Mouse (Mus musculus): ENCODE measurements around the gene Pou6f1. TPM values are rescaled to one million over a fixed set of nuclear protein-coding genes. Genes with fewer than 3 reads are reported as not detected.
A peak's percentile ranks its signal among the peaks of the same experiment; 100 is the strongest.
"Not testable (repeated sequence)": the region's sequence is repeated elsewhere in the genome, so short reads cannot be mapped to it uniquely, and the experiment has no call there.

Gene Pou6f1
- total RNA-seq, 2 experiments from 2014 or later = 11.1 to 14.2 TPM

DNA sequence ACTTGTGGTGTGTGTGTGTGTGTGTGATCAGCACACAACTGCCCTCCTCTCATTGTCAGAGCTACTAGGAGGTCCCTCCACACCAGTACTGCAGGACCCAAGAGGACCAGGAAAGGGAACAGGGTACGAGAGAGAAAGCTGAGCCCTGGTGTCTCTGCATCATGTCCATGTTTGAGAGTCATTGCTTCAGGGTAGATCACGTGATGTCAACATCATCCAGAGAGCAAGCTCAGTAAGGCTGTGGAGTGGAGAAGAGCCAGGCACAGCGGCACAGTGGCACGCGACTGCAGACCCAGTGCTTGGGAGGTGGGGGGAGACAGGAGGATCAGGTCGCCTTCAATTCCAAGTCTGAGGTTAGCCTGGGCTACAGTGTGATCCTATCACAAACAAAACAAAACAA, 23.4 kb downstream of the Pou6f1 start:
- no peak for DNase-seq

DNA sequence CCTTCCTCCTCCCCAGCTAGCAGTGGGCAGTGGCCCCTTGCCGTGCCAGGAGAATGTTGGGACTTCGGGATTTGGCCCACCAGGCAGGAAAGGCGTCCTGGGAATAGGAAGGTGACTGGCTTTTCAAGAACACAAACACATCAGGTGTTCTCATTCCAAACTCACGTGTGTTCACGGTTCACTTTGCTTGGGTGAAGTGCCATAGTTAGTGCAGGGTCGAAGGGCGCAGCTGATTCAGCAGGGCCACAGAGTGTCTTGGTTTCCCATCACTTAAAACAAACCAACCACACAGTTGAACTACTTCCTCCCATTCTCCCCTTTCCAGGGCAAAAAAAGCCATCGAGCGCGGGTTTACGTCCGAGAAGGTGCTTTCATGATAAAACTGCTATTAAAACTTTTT, 24.4 kb downstream of the Pou6f1 start:
- DNase-seq = no peak

DNA sequence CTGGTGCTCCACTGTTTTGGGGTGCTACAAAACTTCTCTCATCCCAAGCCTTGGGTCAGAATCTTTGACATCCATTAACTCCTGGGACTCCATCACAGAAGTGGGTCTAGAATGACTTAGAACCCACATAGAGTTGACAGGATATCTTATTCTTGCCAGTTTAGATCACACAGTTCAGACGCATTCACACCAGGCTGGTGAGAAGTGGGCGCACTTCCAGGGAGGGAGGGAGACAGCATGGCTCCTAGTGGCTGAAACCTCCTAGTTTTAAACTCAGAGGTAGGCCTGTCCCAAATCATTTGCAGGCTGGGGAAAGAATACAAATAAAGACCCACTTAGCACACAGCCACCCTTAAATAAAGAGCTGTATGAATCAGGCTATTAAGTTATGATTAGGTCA, 25.4 kb downstream of the Pou6f1 start:
- DNase-seq = peak in 1 of 2 experiments; percentile 20

- peak in 1 of 2 experiments; percentile 13 for DNase-seq
Measured at GRCm38 (mm10) chr15:100573946-100574345, 25.8 kb downstream of the Pou6f1 start.

GRCm38 (mm10) chr15:100569239-100569638, 30.5 kb downstream of the Pou6f1 start:
- no peak for DNase-seq

DNA sequence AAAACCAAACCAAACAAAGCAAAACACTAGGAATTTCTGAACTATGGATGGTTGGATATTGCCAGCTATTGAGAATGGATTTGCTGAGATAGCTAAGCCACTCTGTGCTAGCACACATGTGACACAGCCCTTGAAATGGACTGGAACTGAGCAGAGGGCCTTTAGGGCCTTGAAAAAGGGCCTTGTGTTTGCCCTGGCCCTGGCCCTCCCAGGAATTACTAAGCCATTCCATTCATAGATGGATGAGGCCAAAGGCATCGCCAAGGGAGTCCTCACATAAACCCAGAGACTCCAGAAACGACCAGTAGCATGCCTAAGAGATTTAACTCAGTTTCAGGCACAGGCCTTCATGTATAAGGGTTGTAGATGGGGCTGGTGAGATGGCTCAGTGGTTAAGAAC, 33.3 kb downstream of the Pou6f1 start:
- no peak for DNase-seq

DNA sequence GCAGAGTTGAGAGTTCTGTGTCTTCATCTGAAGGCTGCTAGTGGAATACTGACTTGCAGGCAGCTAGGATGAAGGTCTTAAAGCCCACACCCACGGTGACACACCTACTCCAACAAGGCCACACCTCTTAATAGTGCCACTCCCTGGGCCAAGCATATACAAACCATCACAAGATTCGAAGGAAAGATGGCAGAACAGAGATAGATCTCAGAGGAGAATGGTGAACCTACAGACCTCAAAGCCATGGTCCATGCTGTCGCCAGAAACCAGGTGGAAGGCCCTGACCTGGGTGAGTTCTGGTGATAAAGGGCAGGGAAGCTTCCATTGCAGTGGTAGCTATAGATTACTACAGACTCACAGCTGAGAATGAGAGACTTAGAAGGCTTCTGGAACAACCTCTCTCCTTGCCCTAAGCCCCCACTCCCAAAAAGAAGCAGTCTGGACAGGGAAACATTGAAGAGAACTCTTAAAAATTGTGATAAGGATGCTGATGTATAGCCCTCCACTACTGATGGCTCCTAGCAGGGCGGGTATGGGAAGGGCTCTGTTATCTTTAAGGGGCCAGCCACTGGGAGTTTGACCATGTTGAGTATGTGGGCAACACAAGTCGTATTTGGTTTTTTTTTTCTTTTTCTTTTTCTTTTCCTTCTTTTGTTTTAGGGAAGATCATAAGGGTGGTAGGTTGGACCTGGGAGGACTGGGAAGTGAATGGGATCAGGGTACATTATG, 41.9 kb downstream of the Pou6f1 start:
- no peak for DNase-seq

- no peak for DNase-seq
Measured at GRCm38 (mm10) chr15:100556378-100556777, 43.4 kb downstream of the Pou6f1 start.

DNA sequence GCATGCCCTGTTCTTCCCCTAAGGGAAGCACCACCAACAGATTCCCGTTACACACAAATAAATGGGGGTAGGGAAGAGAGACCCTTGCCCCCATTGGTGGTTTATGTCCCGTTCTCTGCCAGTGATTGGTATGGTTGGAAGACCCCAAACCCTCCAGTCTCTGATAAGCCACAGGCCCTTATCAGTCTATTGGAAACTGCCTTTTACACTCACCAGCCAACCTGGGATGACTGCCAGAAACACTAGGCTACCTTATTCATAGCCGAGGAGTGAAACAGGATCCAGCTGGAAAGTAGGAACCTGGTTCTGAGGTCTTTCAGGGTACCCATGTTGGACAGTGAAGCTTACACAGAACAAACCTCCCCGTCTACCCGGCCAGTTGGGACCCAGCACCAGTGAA, 43.8 kb downstream of the Pou6f1 start:
- peak; percentile 40 to 60 for DNase-seq

- peak; percentile 99 for DNase-seq
Measured at GRCm38 (mm10) chr15:100551326-100552307, 48.2 kb downstream of the Pou6f1 start, which contains the start of gene Tfcp2. Tfcp2 (minus strand) TSS chr15:100552008.

DNA sequence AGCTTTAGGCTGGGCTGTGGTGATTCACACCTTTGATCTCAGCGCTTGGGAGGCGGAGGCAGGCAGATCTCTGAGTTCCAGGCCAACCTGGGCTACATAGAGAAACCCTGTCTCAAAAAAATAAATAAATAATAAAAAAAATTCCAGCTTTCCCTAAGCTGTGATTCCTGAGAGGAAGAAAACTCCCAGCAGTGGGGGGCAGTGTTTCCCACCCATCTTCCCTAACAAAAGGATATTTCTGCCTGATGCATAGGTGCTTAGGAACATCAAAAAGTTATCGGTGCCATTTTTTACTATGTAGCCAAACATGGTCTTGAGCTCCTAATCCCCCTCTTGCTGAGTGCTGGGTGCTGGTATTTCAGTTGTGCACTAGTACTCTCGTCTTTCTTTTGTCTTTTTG, 49.5 kb downstream of the Pou6f1 start:
- no peak for DNase-seq

GRCm38 (mm10) chr15:100543651-100544030, 56.1 kb downstream of the Pou6f1 start:
- DNase-seq = not testable (repeated sequence)

- DNase-seq = not testable (repeated sequence)
Measured at GRCm38 (mm10) chr15:100542876-100543650, 56.7 kb downstream of the Pou6f1 start.

DNA sequence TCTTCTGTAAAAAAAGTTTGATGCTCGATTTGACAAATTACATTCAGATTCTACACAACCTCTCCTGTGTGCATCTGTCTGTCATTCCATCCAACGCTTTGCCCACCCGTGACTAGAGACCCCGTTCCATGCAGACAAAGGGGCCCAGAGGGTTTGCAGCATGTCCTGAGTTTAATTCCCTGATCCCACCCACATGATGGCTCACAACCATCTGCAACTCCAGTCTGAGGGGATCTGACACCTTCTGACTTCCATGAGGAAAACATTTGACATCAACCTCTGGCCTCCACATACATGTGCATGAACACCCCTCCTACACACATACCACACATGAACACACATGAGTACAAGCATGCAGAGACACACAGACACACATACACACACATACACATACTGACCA, 58.4 kb downstream of the Pou6f1 start:
- DNase-seq = no peak

DNA sequence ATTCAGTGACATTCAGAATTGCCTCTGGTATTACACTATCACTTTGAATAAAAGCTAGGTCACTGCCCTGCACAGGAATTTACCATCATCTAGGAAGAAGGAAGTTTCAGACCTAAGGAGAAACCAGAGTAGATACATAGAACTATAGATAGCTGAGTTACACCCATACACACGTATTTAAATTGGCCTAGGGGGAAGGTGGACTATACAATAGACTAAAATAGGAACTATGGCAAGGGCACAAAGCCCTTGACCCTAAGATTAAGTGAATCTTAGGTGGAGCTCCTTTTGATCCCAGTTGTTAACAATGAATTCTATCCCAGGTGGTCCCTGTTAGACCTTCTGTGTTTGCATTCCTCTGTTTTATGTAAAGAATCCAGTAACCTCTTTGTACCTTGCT, 58.8 kb downstream of the Pou6f1 start:
- not testable (repeated sequence) for DNase-seq

DNA sequence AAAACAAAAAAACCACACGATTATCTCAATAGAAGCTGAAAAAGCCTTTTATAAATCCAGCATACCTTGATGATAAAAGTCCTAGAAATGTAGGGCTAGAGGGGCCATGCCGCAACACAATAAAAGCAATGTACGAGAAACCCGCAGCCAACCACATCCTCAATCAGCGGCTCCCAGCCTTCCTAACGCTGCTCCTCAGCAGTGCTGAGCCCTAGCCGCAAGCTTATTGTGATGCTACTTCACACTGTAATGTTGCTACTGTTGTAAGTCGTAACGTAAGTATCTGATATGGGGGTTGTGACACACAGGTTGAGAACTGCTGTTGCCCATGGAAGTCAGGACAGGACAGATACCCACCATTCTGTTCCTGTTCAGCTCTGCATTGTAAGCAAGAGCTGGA, 60.4 kb downstream of the Pou6f1 start:
- DNase-seq = no peak

GRCm38 (mm10) chr15:100537913-100538312, 61.9 kb downstream of the Pou6f1 start:
- DNase-seq = peak; percentile 36 to 67

GRCm38 (mm10) chr15:100527900-100528299, 71.9 kb downstream of the Pou6f1 start:
- DNase-seq = no peak

GRCm38 (mm10) chr15:100525405-100525804, 74.4 kb downstream of the Pou6f1 start:
- DNase-seq = no peak

All from heart, adult 18-20 months (tissue).